Mouse (Mus musculus): ENCODE measurements around the gene Gm20708. TPM values are rescaled to one million over a fixed set of nuclear protein-coding genes. Genes with fewer than 3 reads are reported as not detected.
A peak's percentile ranks its signal among the peaks of the same experiment; 100 is the strongest.

Gm20708 gene
- polyA plus RNA-seq, 1 experiment, result not detected

GRCm38 (mm10) chr11:117886000-117886399, 76.5 kb downstream of the Gm20708 start:
- Histone ChIP-seq H3K4me3 (ENCODE audit: insufficient read depth, low read depth, low read length) (no peak overlapping the region), H3K4me1 (ENCODE audit: control insufficient read depth, insufficient read depth, low read length) (peaks cover 30% of the 10 kb centered on the region), H3K27ac (ENCODE audit: insufficient read depth, low read depth, low read length) (no peak overlapping the region)
- 82% methylated on average over 5 of the region's 5 CpGs for WGBS
- TF ChIP-seq POLR2A (IDR thresholded peaks at IDR 0.05; ENCODE audit: insufficient read depth, low read depth, low read length) (no peak), CTCF (IDR thresholded peaks at IDR 0.05; ENCODE audit: insufficient read depth, low read depth, low read length) (no peak)

- no peak overlapping the region for H3K4me3 ChIP-seq (ENCODE audit: insufficient read depth, low read depth, low read length)
- no peak for TF ChIP-seq CTCF (IDR thresholded peaks at IDR 0.05; ENCODE audit: insufficient read depth, low read depth, low read length)
- no peak for TF ChIP-seq POLR2A (IDR thresholded peaks at IDR 0.05; ENCODE audit: insufficient read depth, low read depth, low read length)
- peaks cover 26% of the 10 kb centered on the region for H3K4me1 ChIP-seq (ENCODE audit: control insufficient read depth, insufficient read depth, low read length)
- 59% methylated on average over 20 of the region's 20 CpGs for WGBS
- no peak overlapping the region for H3K27ac ChIP-seq (ENCODE audit: insufficient read depth, low read depth, low read length)
These were observed 78.8 kb downstream of the Gm20708 start for GRCm38 (mm10) chr11:117888168-117888852.

GRCm38 (mm10) chr11:117888853-117889822, 79.7 kb downstream of the Gm20708 start:
- TF ChIP-seq POLR2A (IDR thresholded peaks at IDR 0.05; ENCODE audit: insufficient read depth, low read depth, low read length) (no peak), CTCF (IDR thresholded peaks at IDR 0.05; ENCODE audit: insufficient read depth, low read depth, low read length) (no peak)
- peak overlapping the region; percentile 16 for H3K4me3 ChIP-seq (ENCODE audit: insufficient read depth, low read depth, low read length)
- H3K4me1 ChIP-seq (ENCODE audit: control insufficient read depth, insufficient read depth, low read length), result peaks cover 26% of the 10 kb centered on the region
- 13% methylated on average over 33 of the region's 33 CpGs for WGBS
- no peak overlapping the region for H3K27ac ChIP-seq (ENCODE audit: insufficient read depth, low read depth, low read length)

Other genes starting within 250 kb of the Gm20708 start
- not detected in 2 replicates for gene Tnrc6c, start 155.4 kb upstream of the Gm20708 start, polyA plus RNA-seq (2012; ENCODE audit: insufficient read depth, insufficient read length, low replicate concordance, missing spikeins)
- not detected in 2 replicates for gene Tmc8, start 27.6 kb upstream of the Gm20708 start, polyA plus RNA-seq (2012; ENCODE audit: insufficient read depth, insufficient read length, low replicate concordance, missing spikeins)
- 606 TPM in 1 of 2 replicates, not detected in the other for gene Tmc6, start 27.5 kb upstream of the Gm20708 start, polyA plus RNA-seq (2012; ENCODE audit: insufficient read depth, insufficient read length, low replicate concordance, missing spikeins)
- not detected in 2 replicates for gene 6030468B19Rik, start 12.0 kb upstream of the Gm20708 start, polyA plus RNA-seq (2012; ENCODE audit: insufficient read depth, insufficient read length, low replicate concordance, missing spikeins)
- gene Syngr2, start within 50 bp of the Gm20708 start, polyA plus RNA-seq (2012; ENCODE audit: insufficient read depth, insufficient read length, low replicate concordance, missing spikeins), result not detected in 2 replicates
- not detected in 2 replicates for gene Afmid, start 16.3 kb downstream of the Gm20708 start, polyA plus RNA-seq (2012; ENCODE audit: insufficient read depth, insufficient read length, low replicate concordance, missing spikeins)
- gene Tk1, start 16.4 kb downstream of the Gm20708 start, polyA plus RNA-seq (2012; ENCODE audit: insufficient read depth, insufficient read length, low replicate concordance, missing spikeins), result not detected in 2 replicates
- not detected in 2 replicates for gene Birc5, start 39.6 kb downstream of the Gm20708 start, polyA plus RNA-seq (2012; ENCODE audit: insufficient read depth, insufficient read length, low replicate concordance, missing spikeins)
- not detected in 2 replicates for gene Tmem235, start 51.1 kb downstream of the Gm20708 start, polyA plus RNA-seq (2012; ENCODE audit: insufficient read depth, insufficient read length, low replicate concordance, missing spikeins)
- not detected in 2 replicates for gene Tha1, start 63.8 kb downstream of the Gm20708 start, polyA plus RNA-seq (2012; ENCODE audit: insufficient read depth, insufficient read length, low replicate concordance, missing spikeins)
- gene Socs3, start 160.4 kb downstream of the Gm20708 start, polyA plus RNA-seq (2012; ENCODE audit: insufficient read depth, insufficient read length, low replicate concordance, missing spikeins), result not detected in 2 replicates
- gene Pgs1, start 176.6 kb downstream of the Gm20708 start, polyA plus RNA-seq (2012; ENCODE audit: insufficient read depth, insufficient read length, low replicate concordance, missing spikeins), result not detected in 2 replicates